Mouse (Mus musculus) spleen, embryonic (tissue): ENCODE results near the gene Angptl2.

ENCODE experiments used
- CTCF ChIA-PET: fragments of 350-600 bp; sonication (Branson Sonifier 250); formaldehyde crosslinking; loops from one replicate; lab custom pipeline; 2022; lab: Charles Lee

Angptl2 gene

DNA sequence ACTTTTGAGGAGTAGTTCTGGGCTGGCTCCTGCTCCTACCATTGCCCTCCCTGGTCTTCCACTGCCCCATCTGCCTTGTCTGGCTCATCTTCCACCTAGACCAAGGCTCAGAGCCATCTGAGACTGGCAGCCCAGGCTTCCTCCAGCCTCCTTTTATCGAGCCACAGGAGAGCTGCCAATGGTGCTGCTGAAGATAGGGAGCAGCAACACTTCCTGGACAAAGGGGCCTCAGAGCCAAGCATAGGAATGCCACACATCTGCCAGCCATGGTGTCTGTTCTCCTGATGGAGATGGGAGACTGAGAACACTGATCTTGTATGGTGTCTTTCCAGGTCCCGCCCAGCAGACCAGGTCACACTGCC, 53.2 kb downstream of the Angptl2 start:
- CTCF ChIA-PET: no interaction called here

DNA sequence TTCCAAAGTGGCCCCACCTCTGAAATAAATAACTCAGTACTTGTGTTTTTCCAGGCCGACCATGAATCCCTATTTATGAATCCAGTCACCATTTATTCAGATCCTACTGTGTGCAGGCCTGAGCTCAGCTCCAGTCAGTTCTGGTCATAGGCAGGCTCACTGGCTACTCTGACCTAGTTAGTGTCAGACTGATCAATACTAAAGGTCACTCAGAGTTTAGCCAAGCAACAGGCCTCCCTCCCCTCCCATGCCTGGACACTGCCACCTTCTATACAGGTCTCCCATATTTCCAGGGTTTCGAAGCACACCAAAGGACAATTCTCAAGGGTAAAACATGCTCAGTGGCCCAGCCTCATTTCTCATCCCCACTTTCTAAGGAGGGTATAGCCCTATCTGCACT, 54.7 kb downstream of the Angptl2 start:
- CTCF ChIA-PET: no interaction called here

DNA sequence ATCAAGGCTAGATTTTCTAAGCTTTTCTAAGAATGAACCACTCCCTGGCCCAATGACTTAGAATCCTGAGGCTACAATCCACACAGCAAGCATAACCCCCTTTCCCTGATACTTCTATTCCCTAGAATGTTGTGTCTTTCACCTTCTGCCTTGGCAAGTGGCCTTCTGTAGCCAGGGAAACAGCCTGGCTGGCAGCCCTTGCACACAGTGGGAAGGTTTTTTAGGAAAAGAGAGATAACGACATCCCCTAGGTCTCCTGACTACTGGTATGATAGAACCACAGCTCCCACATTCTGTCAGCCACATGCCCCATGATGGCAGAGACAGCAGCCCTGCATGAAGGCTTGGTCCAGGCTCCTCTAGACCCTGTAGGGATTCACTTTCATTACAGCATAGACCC, 55.6 kb downstream of the Angptl2 start:
- CTCF ChIA-PET: no interaction called here

DNA sequence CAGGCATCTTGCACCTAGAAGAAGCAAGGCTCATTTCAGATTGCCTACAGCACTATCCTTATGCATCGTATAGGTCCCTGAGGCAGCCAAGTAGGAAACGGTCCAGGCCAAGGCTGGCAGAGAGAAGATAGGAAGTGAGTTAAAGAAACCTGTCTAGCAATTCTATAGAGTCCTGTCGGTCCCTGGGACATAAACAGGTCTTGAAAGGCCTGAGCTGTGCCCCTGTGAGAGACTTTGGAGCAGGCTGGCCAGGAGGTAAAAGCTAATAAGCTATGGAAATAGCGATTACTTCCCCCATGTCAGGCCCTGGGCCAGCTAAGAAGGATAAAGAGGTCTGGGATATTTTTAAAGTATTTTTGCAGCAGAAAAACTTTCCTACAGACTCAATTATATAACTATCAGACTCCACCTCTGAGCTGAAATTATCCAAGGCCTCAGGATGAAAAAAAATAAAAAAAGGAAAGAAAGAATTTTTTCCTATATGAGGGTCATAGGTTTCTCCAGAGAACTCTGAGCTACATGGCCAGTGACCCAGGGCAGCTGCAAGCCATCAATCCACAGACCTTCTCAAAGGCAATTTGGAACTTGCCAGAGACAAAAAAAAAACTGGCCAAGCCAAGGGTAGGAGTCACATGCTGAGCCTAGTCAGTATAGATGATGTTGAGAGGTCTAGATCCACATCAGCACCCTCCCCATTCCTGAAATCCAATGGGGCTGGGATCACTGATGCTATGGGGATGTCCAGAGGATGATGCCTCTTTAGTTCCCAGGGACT, 57.0 kb downstream of the Angptl2 start:
- CTCF ChIA-PET: no interaction called here

DNA sequence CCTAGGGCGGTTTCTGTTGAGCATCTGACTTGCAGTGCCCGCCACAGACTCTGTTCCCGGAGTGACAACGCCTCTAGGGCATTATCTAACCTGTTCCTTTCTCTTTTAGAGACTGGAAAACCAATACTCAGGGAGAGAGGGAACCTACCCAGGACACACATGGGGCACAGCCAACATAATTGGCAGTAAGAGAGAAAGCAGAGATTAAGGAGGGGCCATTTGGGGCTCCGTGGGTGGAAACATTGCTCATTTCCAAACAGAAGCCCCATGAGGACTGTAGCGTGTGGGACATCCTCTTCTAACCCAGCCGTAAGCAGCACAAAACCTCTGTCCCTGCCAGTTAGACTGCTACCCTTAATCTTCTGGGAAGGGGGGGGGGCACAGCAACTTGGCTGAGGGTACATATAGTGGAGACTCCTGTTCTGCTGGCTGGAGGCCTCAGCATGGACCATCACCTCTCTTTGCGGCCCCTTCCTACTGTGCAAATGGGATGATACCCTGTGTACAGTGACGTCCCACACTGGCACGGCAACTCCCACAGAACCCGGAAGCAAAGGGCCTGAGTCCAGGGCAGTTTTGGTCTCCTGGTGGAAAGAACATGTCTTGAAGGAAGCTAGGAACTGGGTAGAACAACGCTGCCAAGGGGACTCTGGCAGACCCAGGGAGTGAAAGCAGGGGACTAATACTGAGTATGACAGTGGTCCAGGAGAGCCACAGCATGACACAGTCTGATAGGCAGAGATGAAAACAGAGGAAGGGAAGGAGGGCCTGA, 59.0 kb downstream of the Angptl2 start:
- CTCF ChIA-PET: no interaction called here

DNA sequence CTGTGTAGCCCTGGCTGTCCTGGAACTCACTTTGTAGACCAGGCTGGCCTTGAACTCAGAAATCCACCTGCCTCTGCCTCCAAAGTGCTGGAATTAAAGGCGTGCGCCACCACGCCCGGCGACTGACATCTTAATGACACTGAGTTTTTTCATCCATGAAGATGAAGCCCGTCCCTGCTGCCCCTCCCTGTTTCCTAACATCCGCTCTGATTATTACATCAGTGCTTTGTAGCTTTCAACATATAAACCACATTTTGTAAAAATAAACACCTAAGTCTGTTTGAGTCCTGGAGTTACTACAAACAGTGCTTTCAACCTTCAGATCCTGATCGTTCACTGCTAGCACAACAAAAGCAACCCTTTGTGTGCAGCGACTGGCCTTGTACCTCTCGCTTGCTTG, 63.9 kb downstream of the Angptl2 start:
- CTCF ChIA-PET: no interaction called here

DNA sequence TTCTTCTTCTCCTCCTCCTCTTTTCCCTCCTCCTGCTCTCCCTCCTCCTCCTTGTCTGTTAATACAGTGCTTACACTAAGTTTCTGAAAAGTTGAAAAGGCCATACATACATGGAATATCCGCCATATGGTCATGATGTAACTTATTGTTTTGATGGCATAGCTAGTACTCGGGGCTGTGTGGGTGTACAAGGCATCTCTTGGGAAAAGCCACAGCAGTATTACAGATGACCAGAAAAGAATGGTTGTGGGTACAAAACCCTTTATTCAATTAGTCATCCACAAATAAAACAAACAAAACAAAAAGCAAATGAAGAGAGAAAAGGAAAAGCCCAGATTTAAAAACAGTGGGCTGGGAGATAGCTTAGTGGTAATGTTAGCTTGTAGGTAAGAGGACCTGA, 64.7 kb downstream of the Angptl2 start:
- CTCF ChIA-PET: no interaction called here

DNA sequence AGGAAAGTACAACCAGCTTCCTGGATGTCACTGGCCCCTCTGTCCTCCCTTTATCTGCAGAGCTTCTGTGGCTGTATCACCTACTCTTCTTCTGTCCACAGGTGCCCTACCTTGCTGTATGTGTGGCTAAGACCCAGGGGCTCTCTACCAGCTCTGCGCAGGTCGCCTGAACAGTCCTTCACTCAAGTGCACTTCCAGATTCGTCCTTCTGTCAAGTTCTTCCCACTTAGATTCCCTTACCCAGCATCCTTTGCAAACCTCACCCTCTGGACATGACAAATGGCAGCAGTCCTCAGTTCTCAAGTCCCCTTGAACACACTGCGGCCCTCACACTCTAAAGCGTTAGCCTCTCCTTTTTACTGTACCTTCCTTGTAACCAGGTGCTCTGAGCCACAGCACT, 65.9 kb downstream of the Angptl2 start:
- CTCF ChIA-PET: no interaction called here

DNA sequence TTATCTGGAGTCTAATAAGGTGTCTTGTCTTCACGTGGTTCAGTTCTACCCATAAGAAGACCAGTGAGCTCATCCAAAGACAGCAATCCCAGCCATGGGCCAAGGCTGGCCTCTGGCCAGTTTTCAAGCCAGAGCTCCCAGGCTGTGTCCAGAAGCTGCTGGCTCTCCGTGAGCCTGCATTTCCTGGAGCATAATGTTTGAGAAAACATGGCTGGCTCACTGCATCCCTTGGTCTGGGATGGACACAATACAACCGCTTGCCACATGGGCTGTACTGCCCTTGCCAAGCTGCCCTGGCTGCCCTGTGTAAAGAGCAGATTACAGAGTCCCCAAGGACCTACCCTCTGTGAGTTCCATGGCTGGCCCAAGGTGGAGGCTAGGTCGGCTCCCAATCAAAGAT, 67.0 kb downstream of the Angptl2 start:
- CTCF ChIA-PET: no interaction called here

DNA sequence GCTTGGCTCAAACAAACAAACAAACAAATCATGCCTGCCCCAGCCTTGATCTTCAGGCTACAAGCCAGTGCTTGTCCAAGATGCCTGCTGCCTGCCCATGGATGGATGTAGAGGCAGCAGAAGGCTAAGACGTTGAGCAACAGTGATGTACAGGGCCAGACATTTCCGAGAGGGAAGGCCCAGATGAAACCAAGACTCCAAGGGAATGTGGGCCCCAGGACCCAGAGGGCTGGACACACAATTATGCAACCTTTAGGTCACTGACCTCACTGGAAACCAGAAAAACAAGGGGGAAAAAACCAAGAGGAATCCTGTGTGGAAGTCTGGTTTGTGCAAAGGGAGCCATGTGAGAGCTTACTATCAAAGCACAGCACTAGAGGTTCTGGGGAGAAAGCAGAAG, 67.8 kb downstream of the Angptl2 start:
- CTCF ChIA-PET: no interaction called here

DNA sequence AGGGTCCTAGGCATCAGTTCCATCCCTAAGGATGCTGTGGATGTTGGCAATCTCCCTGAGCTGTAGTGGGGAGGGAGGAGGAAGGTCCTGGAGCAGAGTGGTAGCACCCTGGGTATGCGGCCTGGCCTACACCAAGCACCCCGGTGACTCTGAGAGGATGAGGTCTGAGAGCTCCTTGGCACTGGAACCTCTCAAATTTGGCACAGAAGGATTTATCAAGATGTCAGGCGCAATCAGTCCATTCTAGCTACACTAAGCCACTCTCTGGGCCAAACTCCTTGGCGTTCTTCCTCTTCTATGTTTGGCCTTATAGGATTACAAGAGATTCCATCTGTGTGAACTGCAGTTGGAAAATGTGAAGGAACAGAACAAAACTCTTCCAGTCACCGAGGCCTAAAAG, 73.0 kb downstream of the Angptl2 start:
- CTCF ChIA-PET: no interaction called here

DNA sequence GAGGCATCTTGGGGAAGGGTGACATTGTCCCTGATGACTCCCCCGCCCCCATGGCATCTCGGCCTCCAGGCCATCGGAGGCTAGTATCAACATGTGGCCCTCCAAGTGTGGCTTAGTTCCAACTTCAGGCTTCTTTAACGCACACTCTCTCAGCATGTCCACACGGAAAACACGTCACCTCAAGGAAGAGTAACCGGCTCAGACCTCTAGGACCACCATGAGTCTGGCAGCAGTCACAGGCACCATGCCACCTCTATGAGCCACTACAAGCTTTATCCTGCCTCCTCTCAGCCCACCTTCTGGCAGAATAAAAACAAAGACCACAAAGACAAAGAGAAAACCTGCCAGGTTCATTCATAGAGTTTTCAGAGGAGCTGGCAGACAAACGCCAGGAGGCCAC, 74.6 kb downstream of the Angptl2 start:
- CTCF ChIA-PET: no interaction called here

DNA sequence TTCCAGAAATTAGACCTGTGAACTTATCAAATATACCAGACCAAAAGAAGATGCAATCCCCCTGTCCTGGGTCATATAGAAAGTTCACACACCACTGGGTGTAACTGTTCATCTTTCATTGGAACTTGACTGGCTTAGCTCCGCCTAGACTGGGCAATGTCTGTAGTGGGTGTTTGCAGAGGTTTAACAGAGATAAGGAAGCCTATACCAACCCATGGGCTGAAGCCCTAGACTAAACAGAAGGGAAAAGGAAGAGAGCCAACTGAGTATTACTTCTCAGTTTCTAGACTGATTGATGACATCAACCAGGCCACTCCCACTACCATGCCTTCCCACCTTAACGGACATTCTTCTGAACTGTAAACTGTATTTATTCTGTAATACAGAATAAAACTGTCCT, 76.2 kb downstream of the Angptl2 start:
- CTCF ChIA-PET: no interaction called here

DNA sequence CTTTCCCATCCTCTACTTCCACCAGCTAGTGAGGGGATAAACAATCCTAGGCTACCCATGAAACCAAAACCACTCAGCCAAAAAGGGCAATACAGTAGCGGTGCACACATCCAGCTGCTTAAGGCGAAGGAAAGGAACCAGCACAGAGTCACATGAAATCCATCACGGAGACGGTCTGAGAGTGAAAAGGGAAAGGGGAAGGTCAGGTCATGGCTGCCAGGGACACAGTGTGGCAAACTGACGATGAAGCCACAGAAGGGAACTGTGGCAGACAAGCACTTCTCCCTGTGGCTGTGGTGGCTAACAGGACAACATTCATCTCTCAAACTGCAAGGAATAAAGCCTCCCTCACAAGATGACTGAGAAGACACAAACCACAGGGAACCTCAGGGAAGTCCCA, 79.2 kb downstream of the Angptl2 start:
- CTCF ChIA-PET: no interaction called here
